In the genomic region with DNA sequence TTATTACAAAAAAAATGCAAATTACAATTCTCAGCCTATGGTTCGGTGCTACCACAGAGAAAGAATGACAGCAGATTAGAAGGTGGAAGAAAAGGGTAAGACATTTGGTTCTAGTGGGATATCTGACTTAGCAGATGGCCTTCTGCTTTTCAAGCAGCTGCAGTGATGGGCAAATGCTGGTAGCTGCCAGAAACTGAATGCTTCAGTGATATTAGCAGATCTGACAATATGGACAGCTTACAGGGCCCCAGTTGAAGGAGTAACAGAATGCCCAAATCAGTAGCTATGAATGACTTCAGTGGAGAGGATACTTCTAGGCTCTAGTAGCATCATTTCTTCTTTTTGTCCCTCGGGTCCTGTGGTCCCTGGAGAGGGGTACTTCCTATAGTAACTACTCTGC, we compare ENCODE assay signal across 14 mouse cellular contexts.
"Had no signal": no experiment of that assay in that cellular context is flagged by ENCODE, and none has a peak within 500 bp of the region (broad histone marks: within the 10 kb centered on the region; RNA-seq: fewer than 3 reads in every experiment).

No protein-coding gene starts in this region.

- H3K27ac ChIP-seq: limb, embryonic 15.5 days; liver, embryonic 12.5 days; midbrain, embryonic 10.5 days; midbrain, embryonic 15.5 days; neural tube, embryonic 13.5 days had no signal

- H3K36me3 ChIP-seq: limb, embryonic 15.5 days; liver, embryonic 12.5 days; midbrain, embryonic 10.5 days; midbrain, embryonic 15.5 days; neural tube, embryonic 13.5 days had no signal

- H3K4me3 ChIP-seq: limb, embryonic 15.5 days; liver, embryonic 12.5 days; midbrain, embryonic 10.5 days; midbrain, embryonic 15.5 days; neural tube, embryonic 13.5 days had no signal

- DNase-seq: kidney, postnatal 14 days; lung, embryonic 14.5 days; lung, postnatal 10 days; lung, postnatal 4 days; retina, postnatal 1 day; right cerebral cortex, postnatal 4 days; spleen, adult 18-20 months; thymus, adult 2 months; thymus, postnatal 25 days had no signal

- ATAC-seq: liver, embryonic 12.5 days; midbrain, embryonic 15.5 days had no signal

- H3K27me3 ChIP-seq: liver, embryonic 12.5 days had no signal

- H3K4me2 ChIP-seq: limb, embryonic 15.5 days; liver, embryonic 12.5 days; lung, embryonic 14.5 days; midbrain, embryonic 15.5 days; neural tube, embryonic 13.5 days had no signal

- H3K9me3 ChIP-seq: limb, embryonic 15.5 days; liver, embryonic 12.5 days; midbrain, embryonic 10.5 days; midbrain, embryonic 15.5 days; neural tube, embryonic 13.5 days had no signal

- H3K9ac ChIP-seq: limb, embryonic 15.5 days; liver, embryonic 12.5 days; lung, embryonic 14.5 days; midbrain, embryonic 15.5 days; neural tube, embryonic 13.5 days had no signal

- H3K4me1 ChIP-seq: limb, embryonic 15.5 days; liver, embryonic 12.5 days; midbrain, embryonic 10.5 days; midbrain, embryonic 15.5 days; neural tube, embryonic 13.5 days had no signal
